Mouse (Mus musculus) testis, postnatal 14 days (tissue): ENCODE measurements at regions not wholly inside any gene's neighbourhood (a gene's known extent, or its start where the extent isn't known, plus 50 kb on each side); places are given as distances from the start of the nearest gene placed in this dataset.

Experiments used
- DNase-seq: peaks from one replicate; pipeline ENCODE4 v3.0.0; 2021; ENCODE audit warnings: low spot score

- peak; percentile 49 for DNase-seq
These were observed 503.7 kb upstream of the Nox3 start for GRCm38 (mm10) chr17:4199698-4200153.

GRCm38 (mm10) chr17:4201300-4201699 is 505.2 kb upstream of the Nox3 start:
- no peak for DNase-seq

- no peak for DNase-seq
These were observed 512.3 kb upstream of the Nox3 start for GRCm38 (mm10) chr17:4208142-4208925.

- no peak for DNase-seq
These were observed 513.6 kb upstream of the Nox3 start for GRCm38 (mm10) chr17:4209650-4210049.

GRCm38 (mm10) chr17:4212586-4212985 is 516.5 kb upstream of the Nox3 start:
- no peak for DNase-seq

- no peak for DNase-seq
These were observed 518.9 kb upstream of the Nox3 start for GRCm38 (mm10) chr17:4214970-4215369.

- no peak for DNase-seq
These were observed 520.1 kb upstream of the Nox3 start for GRCm38 (mm10) chr17:4216203-4216602.

GRCm38 (mm10) chr17:4216750-4217149 is 520.7 kb upstream of the Nox3 start:
- no peak for DNase-seq

- no peak for DNase-seq
These were observed 524.8 kb upstream of the Nox3 start for GRCm38 (mm10) chr17:4220661-4221360.

- no peak for DNase-seq
These were observed 531.8 kb upstream of the Nox3 start for GRCm38 (mm10) chr17:4227889-4228288.

- DNase-seq = no peak
These were observed 533.9 kb upstream of the Nox3 start for GRCm38 (mm10) chr17:4229969-4230368.

- DNase-seq = no peak
These were observed 554.4 kb upstream of the Nox3 start for GRCm38 (mm10) chr17:4250476-4250875.

GRCm38 (mm10) chr17:4265471-4265870 is 569.4 kb upstream of the Nox3 start:
- DNase-seq = no peak

- no peak for DNase-seq
These were observed 569.9 kb upstream of the Nox3 start for GRCm38 (mm10) chr17:4265946-4266345.

GRCm38 (mm10) chr17:4266487-4266886 is 570.4 kb upstream of the Nox3 start:
- no peak for DNase-seq

GRCm38 (mm10) chr17:4268380-4268779 is 572.3 kb upstream of the Nox3 start:
- no peak for DNase-seq

GRCm38 (mm10) chr17:4272456-4272855 is 576.4 kb upstream of the Nox3 start:
- no peak for DNase-seq

- DNase-seq = no peak
These were observed 580.7 kb upstream of the Nox3 start for GRCm38 (mm10) chr17:4276722-4277121.

GRCm38 (mm10) chr17:4278239-4278827 is 582.3 kb upstream of the Nox3 start:
- DNase-seq = no peak

GRCm38 (mm10) chr17:4281451-4281850 is 585.4 kb upstream of the Nox3 start:
- no peak for DNase-seq

- no peak for DNase-seq
These were observed 595.4 kb upstream of the Nox3 start for GRCm38 (mm10) chr17:4291418-4291817.

GRCm38 (mm10) chr17:4296521-4297155 is 600.6 kb upstream of the Nox3 start:
- peak; percentile 21 for DNase-seq

- DNase-seq = no peak
These were observed 601.1 kb upstream of the Nox3 start for GRCm38 (mm10) chr17:4297156-4297535.
